Mouse (Mus musculus): ENCODE results near the gene Itgb3. TPM values are rescaled to one million over a fixed set of nuclear protein-coding genes. Genes with fewer than 3 reads are reported as not detected.

The Itgb3 gene
- polyA plus RNA-seq, 1 experiment from 2014 or later, result 5.1 TPM

GRCm38 (mm10) chr11:104572091-104572490, 35.7 kb upstream of the Itgb3 start:
- Histone ChIP-seq H3K4me3 (ENCODE audit: low read depth, low read length) (no peak overlapping the region), H3K27me3 (ENCODE audit: control insufficient read depth, insufficient read depth, low read length) (no peaks in the 10 kb centered on the region), H3K9me3 (ENCODE audit: control insufficient read depth, low read length) (no peaks in the 10 kb centered on the region), H3K4me1 (replicated peaks; ENCODE audit: control insufficient read depth, insufficient read depth) (no peaks in the 10 kb centered on the region), H3K4me2 (replicated peaks; ENCODE audit: low read depth) (no peak overlapping the region), H3K27ac (replicated peaks) (no peak overlapping the region), H3K36me3 (ENCODE audit: control insufficient read depth, insufficient read depth, low read length) (no peaks in the 10 kb centered on the region), H3K9ac (ENCODE audit: low read length) (no peak overlapping the region)
- ATAC-seq (ENCODE audit: low FRiP score, low TSS enrichment) (no peak), DNase-seq (ENCODE audit: low spot score) (no peak)
- TF ChIP-seq EP300 (optimal IDR thresholded peaks at IDR 0.05) (no peak), CTCF (IDR thresholded peaks at IDR 0.05; ENCODE audit: low read depth) (no peak)
- 58% methylated on average over 7 of the region's 7 CpGs for WGBS

GRCm38 (mm10) chr11:104572566-104572965, 35.2 kb upstream of the Itgb3 start:
- 40% methylated on average over 2 of the region's 2 CpGs for WGBS
- H3K4me3 ChIP-seq (ENCODE audit: low read depth, low read length), result no peak overlapping the region
- no peak for ATAC-seq (ENCODE audit: low FRiP score, low TSS enrichment)
- H3K9me3 ChIP-seq (ENCODE audit: control insufficient read depth, low read length), result no peaks in the 10 kb centered on the region
- TF ChIP-seq EP300 (optimal IDR thresholded peaks at IDR 0.05) (no peak), CTCF (IDR thresholded peaks at IDR 0.05; ENCODE audit: low read depth) (no peak)
- H3K4me2 ChIP-seq (replicated peaks; ENCODE audit: low read depth), result no peak overlapping the region
- no peaks in the 10 kb centered on the region for H3K4me1 ChIP-seq (replicated peaks; ENCODE audit: control insufficient read depth, insufficient read depth)
- H3K36me3 ChIP-seq (ENCODE audit: control insufficient read depth, insufficient read depth, low read length), result no peaks in the 10 kb centered on the region
- no peak for DNase-seq (ENCODE audit: low spot score)
- no peaks in the 10 kb centered on the region for H3K27me3 ChIP-seq (ENCODE audit: control insufficient read depth, insufficient read depth, low read length)
- H3K27ac ChIP-seq (replicated peaks), result no peak overlapping the region
- no peak overlapping the region for H3K9ac ChIP-seq (ENCODE audit: low read length)

- Histone ChIP-seq H3K36me3 (ENCODE audit: control insufficient read depth, insufficient read depth, low read length) (no peaks in the 10 kb centered on the region), H3K4me1 (replicated peaks; ENCODE audit: control insufficient read depth, insufficient read depth) (no peaks in the 10 kb centered on the region), H3K9ac (ENCODE audit: low read length) (no peak overlapping the region), H3K4me3 (ENCODE audit: low read depth, low read length) (no peak overlapping the region), H3K9me3 (ENCODE audit: control insufficient read depth, low read length) (no peaks in the 10 kb centered on the region), H3K27me3 (ENCODE audit: control insufficient read depth, insufficient read depth, low read length) (no peaks in the 10 kb centered on the region), H3K27ac (replicated peaks) (no peak overlapping the region), H3K4me2 (replicated peaks; ENCODE audit: low read depth) (no peak overlapping the region)
- DNase-seq (ENCODE audit: low spot score) (no peak), ATAC-seq (ENCODE audit: low FRiP score, low TSS enrichment) (no peak)
- 54% methylated on average over 10 of the region's 10 CpGs for WGBS
- TF ChIP-seq CTCF (IDR thresholded peaks at IDR 0.05; ENCODE audit: low read depth) (no peak), EP300 (optimal IDR thresholded peaks at IDR 0.05) (no peak)
These were observed 30.8 kb upstream of the Itgb3 start for GRCm38 (mm10) chr11:104576772-104577612.

GRCm38 (mm10) chr11:104578074-104578473, 29.7 kb upstream of the Itgb3 start:
- no peak for ATAC-seq (ENCODE audit: low FRiP score, low TSS enrichment)

GRCm38 (mm10) chr11:104579084-104579483, 28.7 kb upstream of the Itgb3 start:
- no peak for TF ChIP-seq EP300 (optimal IDR thresholded peaks at IDR 0.05)
- no peak for TF ChIP-seq CTCF (IDR thresholded peaks at IDR 0.05; ENCODE audit: low read depth)
- no peaks in the 10 kb centered on the region for H3K36me3 ChIP-seq (ENCODE audit: control insufficient read depth, insufficient read depth, low read length)
- H3K4me1 ChIP-seq (replicated peaks; ENCODE audit: control insufficient read depth, insufficient read depth), result no peaks in the 10 kb centered on the region
- DNase-seq (ENCODE audit: low spot score) (no peak), ATAC-seq (ENCODE audit: low FRiP score, low TSS enrichment) (no peak)
- H3K4me3 ChIP-seq (ENCODE audit: low read depth, low read length), result no peak overlapping the region
- no peak overlapping the region for H3K4me2 ChIP-seq (replicated peaks; ENCODE audit: low read depth)
- no peaks in the 10 kb centered on the region for H3K27me3 ChIP-seq (ENCODE audit: control insufficient read depth, insufficient read depth, low read length)
- 91% methylated on average over 9 of the region's 9 CpGs for WGBS
- no peak overlapping the region for H3K27ac ChIP-seq (replicated peaks)
- H3K9ac ChIP-seq (ENCODE audit: low read length), result no peak overlapping the region
- no peaks in the 10 kb centered on the region for H3K9me3 ChIP-seq (ENCODE audit: control insufficient read depth, low read length)

More at GRCm38 (mm10) chr11:104578074-104578473, 29.7 kb upstream of the Itgb3 start:
- Histone ChIP-seq H3K27me3 (ENCODE audit: control insufficient read depth, insufficient read depth, low read length) (no peaks in the 10 kb centered on the region), H3K9ac (ENCODE audit: low read length) (no peak overlapping the region), H3K9me3 (ENCODE audit: control insufficient read depth, low read length) (no peaks in the 10 kb centered on the region), H3K27ac (replicated peaks) (no peak overlapping the region), H3K4me2 (replicated peaks; ENCODE audit: low read depth) (no peak overlapping the region), H3K36me3 (ENCODE audit: control insufficient read depth, insufficient read depth, low read length) (no peaks in the 10 kb centered on the region), H3K4me3 (ENCODE audit: low read depth, low read length) (no peak overlapping the region), H3K4me1 (replicated peaks; ENCODE audit: control insufficient read depth, insufficient read depth) (no peaks in the 10 kb centered on the region)
- DNase-seq (ENCODE audit: low spot score), result no peak
- 32% methylated on average over 5 of the region's 5 CpGs for WGBS
- TF ChIP-seq EP300 (optimal IDR thresholded peaks at IDR 0.05) (no peak), CTCF (IDR thresholded peaks at IDR 0.05; ENCODE audit: low read depth) (no peak)

- no peak overlapping the region for H3K4me2 ChIP-seq (replicated peaks; ENCODE audit: low read depth)
- no peaks in the 10 kb centered on the region for H3K36me3 ChIP-seq (ENCODE audit: control insufficient read depth, insufficient read depth, low read length)
- no peaks in the 10 kb centered on the region for H3K4me1 ChIP-seq (replicated peaks; ENCODE audit: control insufficient read depth, insufficient read depth)
- H3K4me3 ChIP-seq (ENCODE audit: low read depth, low read length), result no peak overlapping the region
- H3K9me3 ChIP-seq (ENCODE audit: control insufficient read depth, low read length), result no peaks in the 10 kb centered on the region
- ATAC-seq (ENCODE audit: low FRiP score, low TSS enrichment) (no peak), DNase-seq (ENCODE audit: low spot score) (no peak)
- no peak overlapping the region for H3K27ac ChIP-seq (replicated peaks)
- TF ChIP-seq CTCF (IDR thresholded peaks at IDR 0.05; ENCODE audit: low read depth) (no peak), EP300 (optimal IDR thresholded peaks at IDR 0.05) (no peak)
- no peaks in the 10 kb centered on the region for H3K27me3 ChIP-seq (ENCODE audit: control insufficient read depth, insufficient read depth, low read length)
- no peak overlapping the region for H3K9ac ChIP-seq (ENCODE audit: low read length)
- WGBS, result 92% methylated on average over 8 of the region's 8 CpGs
These were observed 28.2 kb upstream of the Itgb3 start for GRCm38 (mm10) chr11:104579575-104579974.
